Mouse (Mus musculus): Measurements from ENCODE around the gene Mrpl53. TPM values are rescaled to one million over a fixed set of nuclear protein-coding genes. Genes with fewer than 3 reads are reported as not detected.
"Not testable (repeated sequence)": the region's sequence is repeated elsewhere in the genome, so short reads cannot be mapped to it uniquely, and the experiment has no call there.

Gene Mrpl53
- polyA plus RNA-seq, 1 experiment from 2014 or later, result 165 TPM

DNA sequence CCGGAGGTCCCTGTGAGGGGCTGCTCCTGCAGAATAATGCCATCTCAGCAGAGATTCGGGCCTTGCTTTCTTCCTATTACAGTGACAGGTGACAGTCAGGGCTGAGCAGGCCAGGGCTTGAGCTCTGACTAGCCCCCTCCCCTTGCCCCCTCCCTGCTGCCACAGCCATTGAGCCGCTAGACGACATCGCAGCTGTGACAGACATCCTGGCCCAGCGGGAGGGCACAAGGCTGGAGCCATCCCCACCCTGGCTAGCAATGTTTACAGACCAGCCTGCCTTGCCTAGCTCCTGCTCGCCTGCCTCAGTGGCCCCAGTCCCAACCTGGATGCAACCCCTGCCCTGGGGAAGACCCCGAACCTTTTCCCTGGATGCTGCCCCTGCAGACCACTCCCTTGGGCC, 42.9 kb downstream of the Mrpl53 start:
- peaks cover 7% of the 10 kb centered on the region for H3K4me1 ChIP-seq (ENCODE audit: control insufficient read depth, insufficient read depth, low read length)
- no peak for ATAC-seq (replicated peaks; ENCODE audit: extremely low read depth, insufficient read depth, low FRiP score)
- 38% methylated on average over 8 of the region's 8 CpGs for WGBS
- no peaks in the 10 kb centered on the region for H3K9me3 ChIP-seq (replicated peaks; ENCODE audit: control insufficient read depth, low read length)
- H3K36me3 ChIP-seq (ENCODE audit: control insufficient read depth, insufficient read depth), result peaks cover 16% of the 10 kb centered on the region
- H3K27ac ChIP-seq (ENCODE audit: low read length), result no peak overlapping the region
- no peak overlapping the region for H3K4me3 ChIP-seq (ENCODE audit: low read length)
- H3K27me3 ChIP-seq (ENCODE audit: control insufficient read depth, insufficient read depth, low read length), result no peaks in the 10 kb centered on the region
- no peak overlapping the region for H3K9ac ChIP-seq (ENCODE audit: low read length)
- no peak overlapping the region for H3K4me2 ChIP-seq (ENCODE audit: low read depth, low read length)

DNA sequence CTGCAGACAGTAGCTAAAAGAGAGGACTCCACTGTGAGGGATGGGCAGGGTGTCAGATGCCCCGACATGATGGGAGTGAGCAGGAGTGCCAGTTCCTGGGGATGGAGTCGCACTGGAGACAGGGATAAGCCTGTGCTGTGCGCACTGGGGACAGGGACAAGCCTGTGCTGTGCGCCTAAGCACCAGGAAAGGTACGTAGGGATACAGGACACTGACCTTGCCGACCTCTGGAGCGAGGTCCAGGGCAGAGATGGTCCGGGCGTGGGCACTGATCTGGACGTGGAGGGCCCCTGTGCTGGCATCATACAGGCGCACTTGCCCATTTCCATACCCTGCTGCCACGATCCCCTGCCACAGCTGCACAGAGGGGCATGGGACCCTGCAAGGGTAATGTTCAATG, 44.2 kb downstream of the Mrpl53 start:
- H3K4me2 ChIP-seq (ENCODE audit: low read depth, low read length), result no peak overlapping the region
- no peak for ATAC-seq (replicated peaks; ENCODE audit: extremely low read depth, insufficient read depth, low FRiP score)
- no peaks in the 10 kb centered on the region for H3K27me3 ChIP-seq (ENCODE audit: control insufficient read depth, insufficient read depth, low read length)
- peaks cover 14% of the 10 kb centered on the region for H3K36me3 ChIP-seq (ENCODE audit: control insufficient read depth, insufficient read depth)
- no peak overlapping the region for H3K27ac ChIP-seq (ENCODE audit: low read length)
- WGBS, result 86% methylated on average over 12 of the region's 12 CpGs
- H3K9ac ChIP-seq (ENCODE audit: low read length), result no peak overlapping the region
- H3K9me3 ChIP-seq (replicated peaks; ENCODE audit: control insufficient read depth, low read length), result no peaks in the 10 kb centered on the region
- peaks cover 7% of the 10 kb centered on the region for H3K4me1 ChIP-seq (ENCODE audit: control insufficient read depth, insufficient read depth, low read length)
- H3K4me3 ChIP-seq (ENCODE audit: low read length), result no peak overlapping the region

- Histone ChIP-seq H3K9ac (ENCODE audit: low read length) (no peak overlapping the region), H3K9me3 (replicated peaks; ENCODE audit: control insufficient read depth, low read length) (no peaks in the 10 kb centered on the region), H3K4me2 (ENCODE audit: low read depth, low read length) (no peak overlapping the region), H3K4me3 (ENCODE audit: low read length) (no peak overlapping the region), H3K27ac (ENCODE audit: low read length) (no peak overlapping the region), H3K27me3 (ENCODE audit: control insufficient read depth, insufficient read depth, low read length) (no peaks in the 10 kb centered on the region), H3K4me1 (ENCODE audit: control insufficient read depth, insufficient read depth, low read length) (peaks cover 7% of the 10 kb centered on the region), H3K36me3 (ENCODE audit: control insufficient read depth, insufficient read depth) (peaks cover 13% of the 10 kb centered on the region)
- ATAC-seq (replicated peaks; ENCODE audit: extremely low read depth, insufficient read depth, low FRiP score), result no peak
- WGBS, result 67% methylated on average over 5 of the region's 5 CpGs
Observed at GRCm38 (mm10) chr6:83153485-83153884, 44.6 kb downstream of the Mrpl53 start.

- Histone ChIP-seq H3K36me3 (ENCODE audit: control insufficient read depth, insufficient read depth) (peaks cover 6% of the 10 kb centered on the region), H3K27ac (ENCODE audit: low read length) (no peak overlapping the region), H3K27me3 (ENCODE audit: control insufficient read depth, insufficient read depth, low read length) (peaks cover 4% of the 10 kb centered on the region), H3K9ac (ENCODE audit: low read length) (peak overlapping the region; percentile 68), H3K4me3 (ENCODE audit: low read length) (peak overlapping the region; percentile 61), H3K4me2 (ENCODE audit: low read depth, low read length) (peak overlapping the region; percentile 92), H3K4me1 (ENCODE audit: control insufficient read depth, insufficient read depth, low read length) (peaks cover 7% of the 10 kb centered on the region), H3K9me3 (replicated peaks; ENCODE audit: control insufficient read depth, low read length) (no peaks in the 10 kb centered on the region)
- peak; percentile 1; the same call in 1 of the 2 replicates for ATAC-seq (replicated peaks; ENCODE audit: extremely low read depth, insufficient read depth, low FRiP score)
- 7% methylated on average over 23 of the region's 23 CpGs for WGBS
Observed at GRCm38 (mm10) chr6:83155552-83156238, 46.9 kb downstream of the Mrpl53 start.

- Histone ChIP-seq H3K27ac (ENCODE audit: low read length) (no peak within 1 kb of the TSS), H3K27me3 (ENCODE audit: control insufficient read depth, insufficient read depth, low read length) (peaks cover 10% of the 10 kb centered on the region), H3K4me2 (ENCODE audit: low read depth, low read length) (peak within 1 kb of the TSS; percentile 92), H3K4me1 (ENCODE audit: control insufficient read depth, insufficient read depth, low read length) (peaks cover 9% of the 10 kb centered on the region), H3K4me3 (ENCODE audit: low read length) (peak within 1 kb of the TSS; percentile 61), H3K9ac (ENCODE audit: low read length) (peak within 1 kb of the TSS; percentile 68), H3K9me3 (replicated peaks; ENCODE audit: control insufficient read depth, low read length) (no peaks in the 10 kb centered on the region), H3K36me3 (ENCODE audit: control insufficient read depth, insufficient read depth) (peaks cover 6% of the 10 kb centered on the region)
- ATAC-seq (replicated peaks; ENCODE audit: extremely low read depth, insufficient read depth, low FRiP score), result peak; percentile 71
- WGBS, result 3% methylated on average over 32 of the region's 32 CpGs
Observed at GRCm38 (mm10) chr6:83156259-83156684, 47.4 kb downstream of the Mrpl53 start, which contains the start of the genes Wdr54 and 1700003E16Rik. Gene Wdr54, minus strand, starts transcription at chr6:83156397. Gene 1700003E16Rik, plus strand, starts transcription at chr6:83156404.

DNA sequence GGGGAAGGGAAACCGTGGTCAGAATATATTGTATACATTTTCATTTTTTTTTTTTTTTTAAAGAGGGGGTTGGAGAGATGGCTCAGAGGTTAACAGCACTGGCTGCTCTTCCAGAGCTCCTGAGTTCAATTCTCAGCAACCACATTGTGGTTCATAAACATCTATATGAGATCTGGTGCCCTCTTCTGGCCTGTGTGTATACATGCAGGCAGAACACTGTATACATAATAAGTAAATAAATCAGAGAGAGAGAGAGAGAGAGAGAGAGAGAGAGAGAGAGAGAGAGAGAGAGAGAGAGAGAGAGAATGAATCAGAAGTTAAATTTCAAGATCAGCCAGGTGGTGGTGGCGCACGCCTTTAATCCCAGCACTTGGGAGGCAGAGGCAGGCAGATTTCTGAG, 50.6 kb downstream of the Mrpl53 start:
- Histone ChIP-seq H3K4me1 (ENCODE audit: control insufficient read depth, insufficient read depth, low read length) (peaks cover 18% of the 10 kb centered on the region), H3K27me3 (ENCODE audit: control insufficient read depth, insufficient read depth, low read length) (peaks cover 22% of the 10 kb centered on the region)
- not testable (repeated sequence) for H3K36me3 ChIP-seq (ENCODE audit: control insufficient read depth, insufficient read depth); H3K4me3 ChIP-seq (ENCODE audit: low read length); H3K4me2 ChIP-seq (ENCODE audit: low read depth, low read length); H3K27ac ChIP-seq (ENCODE audit: low read length); H3K9ac ChIP-seq (ENCODE audit: low read length); ATAC-seq (replicated peaks; ENCODE audit: extremely low read depth, insufficient read depth, low FRiP score); H3K9me3 ChIP-seq (replicated peaks; ENCODE audit: control insufficient read depth, low read length)
- WGBS, result 31% methylated on average over 3 of the region's 3 CpGs

MicroRNA genes within 50 kb of the gene (microRNA counts, 519-probe panel; counts per million panel counts)
- 1,946 counts per million, percentile 19 among the panel's probes with 10 or more counts for microRNA mmu-miR-3470a+mmu-miR-3470b

Small RNAs within 50 kb of the gene (microRNA-seq; reads per million reads assigned to microRNA genes)
- gene Mir3470a, result not detected

Other genes starting within 250 kb of the Mrpl53 start
- gene Sema4f, start 169.3 kb upstream of the Mrpl53 start, polyA plus RNA-seq (2015; fragmentation: Nextera tagmentation; extraction: Ambion mirVana), result 0.53 and 1.2 TPM in 2 replicates
- 0.69 and 0.71 TPM in 2 replicates for gene M1ap, start 162.1 kb upstream of the Mrpl53 start, polyA plus RNA-seq (2015; fragmentation: Nextera tagmentation; extraction: Ambion mirVana)
- gene Dok1, start 75.6 kb upstream of the Mrpl53 start, polyA plus RNA-seq (2015; fragmentation: Nextera tagmentation; extraction: Ambion mirVana), result 8.5 and 9.5 TPM in 2 replicates
- gene Loxl3, start 74.9 kb upstream of the Mrpl53 start, polyA plus RNA-seq (2015; fragmentation: Nextera tagmentation; extraction: Ambion mirVana), result 8.0 and 8.3 TPM in 2 replicates
- 140 and 148 TPM in 2 replicates for gene Aup1, start 54.5 kb upstream of the Mrpl53 start, polyA plus RNA-seq (2015; fragmentation: Nextera tagmentation; extraction: Ambion mirVana)
- 81.8 and 94.5 TPM in 2 replicates for gene Htra2, start 53.8 kb upstream of the Mrpl53 start, polyA plus RNA-seq (2015; fragmentation: Nextera tagmentation; extraction: Ambion mirVana)
- gene Dqx1, start 51.2 kb upstream of the Mrpl53 start, polyA plus RNA-seq (2015; fragmentation: Nextera tagmentation; extraction: Ambion mirVana), result 0.57 and 0.75 TPM in 2 replicates
- gene Tlx2, start 38.7 kb upstream of the Mrpl53 start, polyA plus RNA-seq (2015; fragmentation: Nextera tagmentation; extraction: Ambion mirVana), result 0.27 and 0.45 TPM in 2 replicates
- 16.6 and 18.0 TPM in 2 replicates for gene Pcgf1, start 31.2 kb upstream of the Mrpl53 start, polyA plus RNA-seq (2015; fragmentation: Nextera tagmentation; extraction: Ambion mirVana)
- gene Lbx2, start 22.7 kb upstream of the Mrpl53 start, polyA plus RNA-seq (2015; fragmentation: Nextera tagmentation; extraction: Ambion mirVana), result 0.35 and 0.40 TPM in 2 replicates
- gene Ccdc142, start 7.4 kb upstream of the Mrpl53 start, polyA plus RNA-seq (2015; fragmentation: Nextera tagmentation; extraction: Ambion mirVana), result 2.0 and 2.6 TPM in 2 replicates
- 1.9 and 2.2 TPM in 2 replicates for gene Gm42688, start 7.4 kb upstream of the Mrpl53 start, polyA plus RNA-seq (2015; fragmentation: Nextera tagmentation; extraction: Ambion mirVana)
- gene Mogs, start 6.5 kb downstream of the Mrpl53 start, polyA plus RNA-seq (2015; fragmentation: Nextera tagmentation; extraction: Ambion mirVana), result 14.0 and 23.9 TPM in 2 replicates
- gene Wbp1, start 12.5 kb downstream of the Mrpl53 start, polyA plus RNA-seq (2015; fragmentation: Nextera tagmentation; extraction: Ambion mirVana), result 96.1 and 98.3 TPM in 2 replicates
- 7.4 and 8.1 TPM in 2 replicates for gene Ino80b, start 16.4 kb downstream of the Mrpl53 start, polyA plus RNA-seq (2015; fragmentation: Nextera tagmentation; extraction: Ambion mirVana)
- gene Rtkn, start 26.4 kb downstream of the Mrpl53 start, polyA plus RNA-seq (2015; fragmentation: Nextera tagmentation; extraction: Ambion mirVana), result 21.1 and 26.0 TPM in 2 replicates
- 3.8 and 5.4 TPM in 2 replicates for gene Wdr54, start 47.4 kb downstream of the Mrpl53 start, polyA plus RNA-seq (2015; fragmentation: Nextera tagmentation; extraction: Ambion mirVana)
- 1.5 and 2.2 TPM in 2 replicates for gene 1700003E16Rik, start 47.4 kb downstream of the Mrpl53 start, polyA plus RNA-seq (2015; fragmentation: Nextera tagmentation; extraction: Ambion mirVana)
- 76.9 and 78.1 TPM in 2 replicates for gene Dctn1, start 56.9 kb downstream of the Mrpl53 start, polyA plus RNA-seq (2015; fragmentation: Nextera tagmentation; extraction: Ambion mirVana)
- 0.17 and 0.50 TPM in 2 replicates for gene Slc4a5, start 110.8 kb downstream of the Mrpl53 start, polyA plus RNA-seq (2015; fragmentation: Nextera tagmentation; extraction: Ambion mirVana)
- gene Mthfd2, start 216.9 kb downstream of the Mrpl53 start, polyA plus RNA-seq (2015; fragmentation: Nextera tagmentation; extraction: Ambion mirVana), result 26.9 and 28.3 TPM in 2 replicates
- gene Mob1a, start 217.0 kb downstream of the Mrpl53 start, polyA plus RNA-seq (2015; fragmentation: Nextera tagmentation; extraction: Ambion mirVana), result 35.4 and 35.8 TPM in 2 replicates
- gene Bola3, start 240.1 kb downstream of the Mrpl53 start, polyA plus RNA-seq (2015; fragmentation: Nextera tagmentation; extraction: Ambion mirVana), result 259 and 264 TPM in 2 replicates